Mouse (Mus musculus) olfactory bulb, adult 2 months (tissue): ENCODE results near the gene Ndufs6.

Experiments
- CTCF ChIP-seq: fragments of 200-500 bp; IDR thresholded peaks from 2 replicates; pipeline ENCODE4 v1.5.1; 2012; ENCODE audit warnings: low read depth, mild to moderate bottlenecking, low read length, moderate library complexity; ENCODE audit not compliant: insufficient read depth
- POLR2A ChIP-seq: fragments of 200-500 bp; IDR thresholded peaks from 2 replicates; pipeline ENCODE4 v1.6.1; 2012; ENCODE audit warnings: mild to moderate bottlenecking, low read depth, low read length, moderate library complexity; ENCODE audit not compliant: insufficient read depth

- TF ChIP-seq POLR2A (no peak), CTCF (no peak)
These were observed 17.0 kb upstream of the Ndufs6 start for GRCm38 (mm10) chr13:73345102-73345890.
